ENCODE assay signal across 18 mouse cellular contexts in the genomic region with DNA sequence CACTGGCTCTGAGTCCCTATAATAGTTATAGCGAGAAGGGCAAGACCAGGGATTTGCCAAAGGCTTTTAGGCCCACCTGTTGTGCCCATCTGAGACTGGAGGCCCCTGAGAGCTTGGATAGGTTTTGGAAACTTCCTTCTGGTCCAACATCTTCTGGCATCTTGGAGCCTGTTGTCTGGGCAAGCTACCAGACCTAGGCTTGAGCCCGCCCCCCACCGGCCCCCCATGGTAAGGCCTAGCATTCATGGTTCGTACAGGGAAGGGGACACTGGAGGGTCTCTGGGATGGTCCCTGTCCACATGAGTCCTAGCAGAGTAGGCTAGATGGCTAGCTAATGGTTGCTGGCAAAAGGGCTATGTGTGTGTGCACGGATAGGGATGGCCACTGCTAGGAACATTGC. TPM values are rescaled to one million over a fixed set of nuclear protein-coding genes. Genes with fewer than 3 reads are reported as not detected.
A peak's percentile ranks its signal among the peaks of the same experiment; 100 is the strongest.
DNase-seq lines count a peak whose midpoint lies in the region; ATAC-seq and TF ChIP-seq lines count a peak whose summit lies in the region.
"Had no signal": no experiment of that assay in that cellular context is flagged by ENCODE, and none has a peak within 500 bp of the region (broad histone marks: within the 10 kb centered on the region; RNA-seq: fewer than 3 reads in every experiment).

No protein-coding gene starts in this region.

- H3K27me3 ChIP-seq in midbrain, embryonic 14.5 days (ENCODE audit: control insufficient read depth, insufficient read depth, low read length): peaks cover 30% of the 10 kb centered on the region; the same call in 1 of the 2 replicates
- H3K27me3 ChIP-seq in midbrain, embryonic 11.5 days (ENCODE audit: control insufficient read depth, insufficient read depth, low read length): peaks cover 60% of the 10 kb centered on the region
- H3K27me3 ChIP-seq in forebrain, embryonic 14.5 days (replicated peaks; ENCODE audit: control insufficient read depth, insufficient read depth, low read length): no peaks in the 10 kb centered on the region
- peaks cover 10% of the 10 kb centered on the region for H3K27me3 ChIP-seq in neural tube, embryonic 14.5 days (ENCODE audit: control insufficient read depth, insufficient read depth, low read length)

- 80% methylated on average over 5 of the region's 5 CpGs for WGBS in midbrain, embryonic 14.5 days
- WGBS in midbrain, embryonic 11.5 days: 78% methylated on average over 5 of the region's 5 CpGs
- 58% methylated on average over 5 of the region's 5 CpGs for WGBS in forebrain, embryonic 14.5 days
- 77% methylated on average over 5 of the region's 5 CpGs for WGBS in neural tube, embryonic 14.5 days

- H3K36me3 ChIP-seq in midbrain, embryonic 14.5 days (ENCODE audit: control insufficient read depth, insufficient read depth, low read length): no peaks in the 10 kb centered on the region
- H3K36me3 ChIP-seq in midbrain, embryonic 11.5 days (ENCODE audit: control insufficient read depth, insufficient read depth, low read length): no peaks in the 10 kb centered on the region
- no peaks in the 10 kb centered on the region for H3K36me3 ChIP-seq in forebrain, embryonic 14.5 days (ENCODE audit: control insufficient read depth, insufficient read depth, low read length)
- no peaks in the 10 kb centered on the region for H3K36me3 ChIP-seq in neural tube, embryonic 14.5 days (ENCODE audit: control insufficient read depth, insufficient read depth, low read length)
- H3K36me3 ChIP-seq: embryonic facial prominence, embryonic 13.5 days; liver, embryonic 12.5 days had no signal

- H3K9me3 ChIP-seq in midbrain, embryonic 14.5 days (ENCODE audit: control insufficient read depth, low read length): no peaks in the 10 kb centered on the region
- H3K9me3 ChIP-seq in midbrain, embryonic 11.5 days (ENCODE audit: control insufficient read depth, low read length): no peaks in the 10 kb centered on the region
- H3K9me3 ChIP-seq in forebrain, embryonic 14.5 days (replicated peaks; ENCODE audit: control insufficient read depth, low read length): no peaks in the 10 kb centered on the region
- no peaks in the 10 kb centered on the region for H3K9me3 ChIP-seq in neural tube, embryonic 14.5 days (ENCODE audit: control insufficient read depth, low read length)
- H3K9me3 ChIP-seq: embryonic facial prominence, embryonic 13.5 days; liver, embryonic 12.5 days had no signal

- no peak overlapping the region for H3K4me3 ChIP-seq in layer of hippocampus, adult 2 months
- H3K4me3 ChIP-seq in midbrain, embryonic 14.5 days (replicated peaks; ENCODE audit: low read depth, low read length): no peak overlapping the region
- H3K4me3 ChIP-seq in midbrain, embryonic 11.5 days (ENCODE audit: low read depth, low read length): no peak overlapping the region
- no peak overlapping the region for H3K4me3 ChIP-seq in forebrain, embryonic 14.5 days (ENCODE audit: low read depth, low read length)
- H3K4me3 ChIP-seq in neural tube, embryonic 14.5 days (ENCODE audit: low read depth, low read length): no peak overlapping the region
- H3K4me3 ChIP-seq: embryonic facial prominence, embryonic 13.5 days; liver, embryonic 12.5 days had no signal

- ATAC-seq in midbrain, embryonic 14.5 days (ENCODE audit: low FRiP score, low TSS enrichment): no peak
- ATAC-seq in midbrain, embryonic 11.5 days (ENCODE audit: low FRiP score): no peak
- no peak for ATAC-seq in forebrain, embryonic 14.5 days
- no peak for ATAC-seq in neural tube, embryonic 14.5 days (ENCODE audit: low read depth)
- ATAC-seq: liver, embryonic 12.5 days; lung, postnatal 0 days had no signal

- no peak for DNase-seq in layer of hippocampus, adult 2 months (ENCODE audit: low spot score in 2 of 2)
- no peak for DNase-seq in layer of hippocampus, adult 9-11 months
- DNase-seq in midbrain, embryonic 14.5 days: no peak
- DNase-seq in midbrain, embryonic 11.5 days (ENCODE audit: low spot score, missing footprints): no peak
- no peak for DNase-seq in forebrain, embryonic 14.5 days (ENCODE audit: low spot score)
- DNase-seq in ovary, postnatal 10 days (ENCODE audit: low spot score): no peak
- no peak for DNase-seq in cerebellum, adult 8-10 months
- DNase-seq: cerebellum, adult 9-11 months; heart, postnatal 10 days; kidney, adult 18-20 months; kidney, postnatal 10 days; thymus, adult 2 months had no signal

- peaks cover 38% of the 10 kb centered on the region for H3K4me1 ChIP-seq in midbrain, embryonic 14.5 days (ENCODE audit: control insufficient read depth, insufficient read depth, low read length)
- peaks cover 67% of the 10 kb centered on the region for H3K4me1 ChIP-seq in midbrain, embryonic 11.5 days (ENCODE audit: control insufficient read depth, insufficient read depth, low read length)
- H3K4me1 ChIP-seq in forebrain, embryonic 14.5 days (ENCODE audit: control insufficient read depth, insufficient read depth, low read length): peaks cover 52% of the 10 kb centered on the region
- peaks cover 15% of the 10 kb centered on the region for H3K4me1 ChIP-seq in neural tube, embryonic 14.5 days (ENCODE audit: control insufficient read depth, insufficient read depth, low read length)

- no peak overlapping the region for H3K9ac ChIP-seq in midbrain, embryonic 14.5 days (replicated peaks; ENCODE audit: low read length)
- no peak overlapping the region for H3K9ac ChIP-seq in midbrain, embryonic 11.5 days (ENCODE audit: low read length)
- no peak overlapping the region for H3K9ac ChIP-seq in forebrain, embryonic 14.5 days (ENCODE audit: low read length)
- H3K9ac ChIP-seq in neural tube, embryonic 14.5 days (replicated peaks; ENCODE audit: low read depth, low read length): no peak overlapping the region
- H3K9ac ChIP-seq: liver, embryonic 12.5 days had no signal

- H3K27ac ChIP-seq in layer of hippocampus, adult 2 months: peak overlapping the region; percentile 72
- H3K27ac ChIP-seq in midbrain, embryonic 14.5 days (replicated peaks; ENCODE audit: low read depth, low read length): 0 out of 2 replicates have a peak overlapping the region, but pooled peaks have one; percentile 20
- H3K27ac ChIP-seq in midbrain, embryonic 11.5 days (ENCODE audit: low read depth, low read length): no peak overlapping the region; the same call in 1 of the 2 replicates
- H3K27ac ChIP-seq in forebrain, embryonic 14.5 days (ENCODE audit: low read depth, low read length): peak overlapping the region; percentile 70; the same call in 1 of the 2 replicates
- peak overlapping the region; percentile 22; the same call in 1 of the 2 replicates for H3K27ac ChIP-seq in neural tube, embryonic 14.5 days (ENCODE audit: low read depth, low read length)
- H3K27ac ChIP-seq: liver, embryonic 12.5 days had no signal

- H3K4me2 ChIP-seq in midbrain, embryonic 14.5 days (ENCODE audit: low read length): no peak overlapping the region
- H3K4me2 ChIP-seq in midbrain, embryonic 11.5 days: no peak overlapping the region
- no peak overlapping the region for H3K4me2 ChIP-seq in forebrain, embryonic 14.5 days (ENCODE audit: low read length)
- H3K4me2 ChIP-seq in neural tube, embryonic 14.5 days (ENCODE audit: low read depth, low read length): no peak overlapping the region
- H3K4me2 ChIP-seq: embryonic facial prominence, embryonic 13.5 days; heart, embryonic 11.5 days; liver, embryonic 12.5 days had no signal

- no peak for TF ChIP-seq CTCF in layer of hippocampus, adult 2 months (conservative IDR thresholded peaks at IDR 0.05)

RNA-seq across cellular contexts. Expression of a gene that starts 22.8 kb away (rescaled TPM):
- 100 to 1,000 TPM; 137 to 139 TPM for total RNA-seq in layer of hippocampus, adult 2 months (2021)
- polyA plus RNA-seq in midbrain, embryonic 14.5 days (2014; fragmentation: Nextera tagmentation; extraction: Ambion mirVana): 20.9 and 21.3 TPM in 2 replicates
- polyA plus RNA-seq in midbrain, embryonic 11.5 days (2014; fragmentation: Nextera tagmentation; extraction: Ambion mirVana): 61.8 and 68.0 TPM in 2 replicates
- polyA plus RNA-seq in forebrain, embryonic 14.5 days (2014; fragmentation: Nextera tagmentation; extraction: Ambion mirVana): 27.5 and 30.8 TPM in 2 replicates
- 39.5 and 42.7 TPM in 2 replicates for polyA plus RNA-seq in neural tube, embryonic 14.5 days (2014; fragmentation: Nextera tagmentation; extraction: Ambion mirVana)
- total RNA-seq: megakaryocyte, adult 5-6 weeks had no signal

RNA-seq across cellular contexts. Expression of a gene that starts 40.5 kb away (rescaled TPM):
- 10 to 100 TPM; 24.0 to 25.2 TPM for total RNA-seq in layer of hippocampus, adult 2 months (2021)
- 29.4 and 31.1 TPM in 2 replicates for polyA plus RNA-seq in midbrain, embryonic 14.5 days (2014; fragmentation: Nextera tagmentation; extraction: Ambion mirVana)
- polyA plus RNA-seq in midbrain, embryonic 11.5 days (2014; fragmentation: Nextera tagmentation; extraction: Ambion mirVana): 36.0 and 37.4 TPM in 2 replicates
- polyA plus RNA-seq in forebrain, embryonic 14.5 days (2014; fragmentation: Nextera tagmentation; extraction: Ambion mirVana): 35.8 and 39.5 TPM in 2 replicates
- 27.4 and 27.6 TPM in 2 replicates for polyA plus RNA-seq in neural tube, embryonic 14.5 days (2014; fragmentation: Nextera tagmentation; extraction: Ambion mirVana)

RNA-seq across cellular contexts. Expression of a gene that starts 40.7 kb away (rescaled TPM):
- 1 to 10 TPM; 5.7 to 7.9 TPM for total RNA-seq in layer of hippocampus, adult 2 months (2021)
- 25.5 and 45.9 TPM in 2 replicates for polyA plus RNA-seq in midbrain, embryonic 14.5 days (2014; fragmentation: Nextera tagmentation; extraction: Ambion mirVana)
- 277 and 307 TPM in 2 replicates for polyA plus RNA-seq in midbrain, embryonic 11.5 days (2014; fragmentation: Nextera tagmentation; extraction: Ambion mirVana)
- 94.5 and 98.2 TPM in 2 replicates for polyA plus RNA-seq in forebrain, embryonic 14.5 days (2014; fragmentation: Nextera tagmentation; extraction: Ambion mirVana)
- polyA plus RNA-seq in neural tube, embryonic 14.5 days (2014; fragmentation: Nextera tagmentation; extraction: Ambion mirVana): 18.7 and 26.3 TPM in 2 replicates

RNA-seq across cellular contexts. Expression of a gene that starts 46.3 kb away (rescaled TPM):
- total RNA-seq in layer of hippocampus, adult 2 months (2021): 10 to 100 TPM; 20.5 to 21.5 TPM
- polyA plus RNA-seq in midbrain, embryonic 14.5 days (2014; fragmentation: Nextera tagmentation; extraction: Ambion mirVana): 112 and 134 TPM in 2 replicates
- 304 and 334 TPM in 2 replicates for polyA plus RNA-seq in midbrain, embryonic 11.5 days (2014; fragmentation: Nextera tagmentation; extraction: Ambion mirVana)
- polyA plus RNA-seq in forebrain, embryonic 14.5 days (2014; fragmentation: Nextera tagmentation; extraction: Ambion mirVana): 154 and 159 TPM in 2 replicates
- polyA plus RNA-seq in neural tube, embryonic 14.5 days (2014; fragmentation: Nextera tagmentation; extraction: Ambion mirVana): 116 and 118 TPM in 2 replicates
